Mouse (Mus musculus) left cerebral cortex, postnatal 10 days (tissue): ENCODE data around the gene Ptprq. TPM values are rescaled to one million over a fixed set of nuclear protein-coding genes. Genes with fewer than 3 reads are reported as not detected.

ENCODE experiments used
- DNase-seq, 2 experiments: peaks; one replicate each; pipeline ENCODE4 v3.0.0; 2021 to 2022; ENCODE audit warnings: low spot score in 2 of 2, mixed read lengths in 1 of 2; ENCODE audit errors: extremely low spot score in 1 of 2
- intact Hi-C: fragments of 180-260 bp; cut with DNase I; formaldehyde crosslinking; loops from one replicate; pipeline ENCODE4 v1.15.1; 2025
- microRNA-seq: library from miRNA; unstranded; fragments of <30 nt; microRNA quantifications from one replicate; pipeline ENCODE4 v1.2.0, GENCODE M21; 2022
- total RNA-seq, 2 experiments: library from RNA; stranded (reverse); gene quantifications; 2 replicates each; pipeline ENCODE4 v1.2.3; 2021

The Ptprq gene
- total RNA-seq, 2 experiments from 2014 or later: 0.06 to 0.12 TPM

DNA sequence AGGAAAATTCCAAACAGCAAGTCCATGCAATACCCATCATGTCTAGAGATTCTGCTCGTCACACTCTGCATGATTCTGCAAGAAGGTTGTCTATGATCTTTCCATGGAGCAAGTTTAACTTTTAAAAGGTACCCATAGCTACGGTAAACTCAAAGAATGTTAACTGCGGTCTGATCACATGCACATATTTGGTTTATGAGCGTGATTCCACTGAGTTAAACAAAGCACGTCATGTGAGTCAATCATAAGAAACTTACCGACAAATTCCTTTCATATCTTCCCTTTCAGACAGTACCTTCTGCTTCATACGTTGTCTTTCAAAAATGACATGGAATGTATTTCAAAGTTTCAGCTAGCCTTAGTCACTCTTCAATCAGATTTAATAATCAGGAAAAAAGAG lies 217.7 kb downstream of the Ptprq start:
- intact Hi-C loops: no loop called here
- no peak for DNase-seq

DNA sequence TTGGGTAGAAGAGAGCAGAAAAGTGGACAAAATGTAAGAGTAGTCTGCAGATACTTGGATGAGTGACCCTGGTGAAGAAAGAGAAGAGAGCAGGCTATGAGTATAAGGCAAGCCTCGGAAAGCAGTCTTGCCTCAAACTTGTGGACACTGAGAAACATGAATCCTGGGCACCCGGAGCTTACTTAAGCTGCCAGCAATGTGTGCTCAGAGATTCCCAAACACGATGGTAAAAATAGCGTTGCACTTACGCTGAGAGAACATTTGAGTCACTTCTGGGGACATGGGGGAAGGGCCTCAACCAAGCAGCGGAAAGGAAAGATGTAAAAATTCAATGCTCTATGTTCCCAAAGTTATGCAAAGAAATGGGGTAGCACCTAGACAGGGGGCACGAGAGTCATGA lies 220.2 kb downstream of the Ptprq start:
- no peak for DNase-seq
- intact Hi-C loops: no loop called here

DNA sequence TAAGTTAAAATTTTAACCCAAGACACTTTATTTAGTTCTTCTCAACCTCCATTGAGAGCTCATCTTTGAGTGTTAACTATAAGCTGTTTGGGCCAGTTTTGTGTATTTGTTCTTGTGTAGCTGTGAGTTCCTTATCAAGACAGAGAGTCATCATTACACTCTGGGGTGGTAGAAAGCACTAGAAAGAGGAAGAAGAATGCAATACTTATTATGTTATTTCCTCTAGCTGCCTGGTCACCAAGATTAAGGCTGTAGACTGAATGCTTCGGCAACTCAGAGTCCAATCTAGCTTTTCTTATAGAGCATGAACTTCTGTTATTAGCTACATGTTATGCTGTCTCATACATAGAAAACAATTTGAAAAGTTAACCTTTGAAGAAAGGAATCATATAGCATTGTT lies 223.4 kb downstream of the Ptprq start:
- no peak for DNase-seq
- intact Hi-C loops: no loop called here

DNA sequence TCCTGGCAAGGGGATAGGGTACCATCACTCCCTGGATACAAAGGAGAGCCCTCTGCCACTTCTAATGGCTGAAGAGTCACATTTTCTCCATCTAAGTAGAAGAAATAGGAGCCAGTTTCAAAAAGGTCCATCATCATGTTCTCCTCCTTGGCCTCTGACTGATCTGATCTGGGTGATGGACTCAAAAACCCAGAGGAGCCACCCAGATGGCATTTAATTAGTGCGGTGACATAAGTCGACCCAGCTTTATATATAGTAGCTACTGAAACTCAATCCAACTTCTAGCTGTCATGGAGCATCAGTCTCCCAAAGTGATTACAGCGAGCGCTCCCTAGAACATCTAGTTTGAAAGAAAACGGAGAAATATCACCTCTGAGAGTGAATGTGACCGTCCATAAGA lies 225.3 kb downstream of the Ptprq start, which contains the start of gene Myf6:
TSS of gene Myf6 (minus strand) at position 170 of the 400 bp plus-strand sequence.
- intact Hi-C loops: no loop called here
- no peak for DNase-seq

DNA sequence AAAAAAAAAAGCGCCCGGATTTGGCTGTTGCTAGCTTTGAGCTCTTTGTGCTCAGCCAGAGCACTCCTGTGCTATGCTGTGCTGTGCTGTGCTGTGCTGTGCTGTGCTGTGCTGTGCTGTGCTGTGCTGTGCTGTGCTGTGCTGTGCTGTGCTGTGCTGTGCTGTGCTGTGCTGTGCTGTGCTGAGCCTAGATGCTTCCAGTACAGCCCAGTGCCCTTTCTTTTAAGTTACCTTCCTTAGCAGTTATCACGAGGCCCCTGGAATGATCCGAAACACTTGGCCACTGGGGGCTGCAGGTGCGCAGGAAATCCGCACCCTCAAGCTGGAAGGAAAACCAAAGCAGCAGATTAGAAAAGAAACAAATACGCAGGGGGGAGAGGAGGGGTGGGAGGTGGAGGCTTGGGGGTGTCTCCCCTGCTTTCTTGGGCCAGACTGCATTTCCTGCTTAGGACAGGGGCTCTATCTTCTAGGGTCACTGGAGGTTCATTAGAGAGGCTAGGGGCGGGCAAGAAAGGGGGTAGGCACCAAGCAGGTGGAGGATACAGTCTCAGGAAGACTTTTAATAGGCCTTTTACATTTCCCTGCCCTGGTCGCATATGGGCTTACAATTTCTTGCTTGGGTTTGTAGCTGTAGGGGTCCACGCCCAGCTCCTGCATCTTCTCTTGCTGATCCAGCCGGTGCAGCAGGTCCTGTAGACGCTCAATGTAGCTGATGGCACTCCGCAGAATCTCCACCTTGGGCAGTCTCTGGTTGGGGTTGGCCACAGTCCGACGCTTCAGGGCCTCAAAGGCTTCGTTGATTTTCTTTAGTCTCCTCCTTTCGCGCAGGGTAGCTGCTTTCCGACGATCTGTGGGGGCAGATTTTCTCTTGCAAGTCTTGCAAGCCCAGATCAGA lies 226.0 kb downstream of the Ptprq start:
- DNase-seq: no peak
- intact Hi-C loops: no loop called here

DNA sequence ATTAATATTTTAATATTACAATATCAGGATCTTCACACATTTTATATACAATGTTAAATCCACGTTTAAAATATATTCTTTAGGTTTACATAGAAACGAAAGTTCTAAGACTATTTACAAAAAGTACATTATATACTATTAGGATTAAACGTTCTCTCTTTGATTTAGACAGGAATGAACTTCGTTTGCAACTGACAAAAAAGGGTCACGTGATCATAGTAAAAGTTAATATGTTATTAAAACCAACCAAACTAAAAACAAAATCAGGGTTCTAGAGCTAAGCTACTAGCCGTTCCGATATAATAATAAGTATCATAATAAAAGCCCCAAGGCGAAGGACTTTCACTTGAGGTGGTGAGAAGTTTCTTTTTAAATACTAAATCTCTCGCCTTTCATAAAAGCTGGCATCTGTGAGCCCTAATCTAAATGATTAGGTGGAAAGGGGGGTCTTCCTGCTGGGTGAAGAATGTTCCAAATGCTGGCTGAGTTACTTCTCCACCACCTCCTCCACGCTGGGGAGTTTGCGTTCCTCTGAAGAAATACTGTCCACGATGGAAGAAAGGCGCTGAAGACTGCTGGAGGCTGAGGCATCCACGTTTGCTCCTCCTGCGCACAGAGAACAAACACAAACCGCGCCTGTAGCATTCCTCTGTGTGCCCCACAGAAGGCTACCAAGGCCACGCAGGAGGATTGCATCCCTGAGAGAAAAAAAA lies 226.8 kb downstream of the Ptprq start:
- intact Hi-C loops: no loop called here
- DNase-seq: no peak

DNA sequence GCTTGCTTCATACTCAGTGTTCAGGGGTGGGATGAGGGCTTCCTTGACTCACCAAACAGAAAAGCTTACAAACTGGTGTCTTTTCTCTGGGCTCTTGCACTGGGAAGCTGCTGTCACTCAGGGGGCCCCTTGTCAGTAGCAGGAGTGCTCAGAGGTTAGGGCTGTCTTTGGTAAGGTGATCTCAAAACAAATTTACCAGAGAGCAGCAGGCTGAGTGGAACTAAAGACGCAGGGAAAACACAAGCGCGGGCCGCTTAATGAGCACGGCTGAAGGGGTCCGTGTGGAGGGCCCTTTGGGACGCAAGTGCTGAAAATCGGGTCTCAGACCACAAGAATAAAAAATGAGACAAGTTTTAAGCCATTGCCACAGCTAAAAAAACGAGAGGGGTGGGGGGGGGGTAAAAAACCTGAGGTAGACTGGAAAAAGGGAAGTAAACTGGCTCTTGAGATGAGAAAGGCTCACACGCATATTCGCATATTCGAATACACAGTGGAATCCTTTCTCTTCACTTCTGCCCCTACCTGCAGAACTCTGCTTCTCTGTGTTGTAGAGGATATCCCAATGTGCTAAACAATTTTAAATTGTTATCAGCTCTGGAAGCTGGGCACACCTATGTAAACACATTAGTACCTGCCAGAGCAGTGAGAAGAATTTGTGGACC lies 231.1 kb downstream of the Ptprq start:
- intact Hi-C loops: no loop called here
- DNase-seq: no peak

DNA sequence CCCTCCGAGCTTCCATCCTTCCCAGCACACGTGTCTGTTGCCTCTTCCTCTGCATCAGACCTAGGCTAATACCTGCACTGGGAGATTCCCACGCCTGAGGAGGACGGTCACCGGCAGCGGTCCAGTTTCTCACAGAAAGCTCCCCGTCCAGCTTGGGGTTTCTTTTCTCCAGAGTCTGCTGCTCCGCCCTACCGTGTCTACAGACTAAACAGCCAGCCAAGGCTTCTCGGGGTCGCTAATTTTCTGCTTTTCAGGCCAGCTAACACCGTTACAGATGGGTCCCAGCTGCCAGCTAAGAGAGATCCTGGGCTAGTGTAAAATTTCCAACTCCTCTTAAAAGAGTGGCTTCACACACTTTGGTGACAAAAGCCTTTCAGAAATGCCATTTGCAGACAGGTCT lies 233.1 kb downstream of the Ptprq start:
- intact Hi-C loops: no loop called here
- DNase-seq: no peak

DNA sequence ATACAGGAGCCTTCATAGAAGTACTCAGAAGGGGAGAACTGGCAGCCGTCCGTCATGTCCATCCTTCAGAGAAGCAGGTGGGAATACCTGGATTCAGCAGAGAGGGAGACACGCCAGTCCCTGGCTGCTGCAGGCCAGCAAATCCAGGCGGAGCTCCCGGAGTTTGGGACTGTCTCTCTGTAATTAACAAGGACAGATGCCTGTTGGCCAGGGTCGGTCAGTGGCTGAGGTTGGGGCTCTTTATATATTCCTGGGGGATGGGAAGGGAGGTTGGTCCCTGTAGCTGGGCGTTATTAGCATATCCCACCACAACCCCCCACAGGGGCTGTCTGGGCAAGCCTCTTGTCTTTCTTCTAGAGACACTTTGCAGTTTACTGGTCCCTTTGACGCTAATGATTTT lies 234.0 kb downstream of the Ptprq start, which contains the start of gene Myf5:
TSS of gene Myf5 (minus strand) at position 265 of the 400 bp plus-strand sequence.
- no peak for DNase-seq
- intact Hi-C loops: no loop called here

DNA sequence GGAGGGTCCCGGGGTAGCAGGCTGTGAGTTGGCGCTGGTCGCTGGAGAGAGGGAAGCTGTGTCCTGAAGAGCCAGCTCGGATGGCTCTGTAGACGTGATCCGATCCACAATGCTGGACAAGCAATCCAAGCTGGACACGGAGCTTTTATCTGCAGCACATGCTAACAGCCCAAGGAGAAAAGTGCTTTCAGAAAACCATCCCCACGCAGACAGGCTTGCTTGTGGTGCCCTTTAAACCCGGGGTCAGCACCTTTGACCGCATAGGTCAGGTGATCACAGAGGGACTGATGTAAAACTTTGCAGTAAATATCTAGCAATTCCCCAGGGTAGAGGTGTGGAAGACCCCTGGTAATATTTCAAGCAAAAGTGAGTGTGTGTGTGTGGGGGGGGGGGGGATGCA lies 235.8 kb downstream of the Ptprq start:
- DNase-seq: no peak
- intact Hi-C loops: no loop called here

DNA sequence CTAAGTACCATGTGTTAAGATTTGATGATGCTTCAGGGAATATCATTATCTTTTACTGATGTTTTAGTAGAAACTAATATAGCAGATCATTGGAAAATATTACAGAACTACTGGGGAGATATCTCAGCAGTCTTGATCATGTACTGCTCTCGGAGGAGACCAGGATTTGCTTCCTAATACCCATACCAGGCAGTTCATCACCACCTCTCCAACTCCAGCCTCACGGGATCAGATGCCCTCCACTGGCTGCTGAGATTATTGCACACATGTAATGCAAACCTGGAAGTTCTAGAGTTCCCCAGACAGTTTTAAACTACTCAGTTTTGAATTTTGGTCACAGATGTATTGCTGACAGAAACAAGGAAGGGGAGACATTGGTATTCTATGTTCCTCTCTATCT lies 246.4 kb downstream of the Ptprq start:
- no peak for DNase-seq
- intact Hi-C loops: no loop called here

DNA sequence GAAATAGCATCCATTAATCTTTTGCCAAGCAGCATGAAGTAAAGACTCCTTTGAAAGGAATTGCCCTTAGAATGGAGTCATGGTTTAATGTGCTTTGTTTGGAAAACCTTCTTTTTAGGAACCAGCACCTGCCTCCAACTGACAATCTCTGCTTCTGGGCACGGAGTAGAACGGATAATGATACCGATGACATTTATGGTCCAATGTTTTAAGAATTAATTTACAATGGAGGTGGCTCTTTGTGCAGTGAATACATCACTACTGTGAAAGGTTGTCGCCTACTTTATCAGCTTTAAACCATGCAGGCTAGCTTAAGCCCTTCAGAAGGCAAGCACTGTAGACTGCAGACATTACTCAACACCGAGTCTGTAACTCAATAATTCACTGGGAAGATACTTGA lies 248.1 kb downstream of the Ptprq start:
- DNase-seq: no peak
- intact Hi-C loops: no loop called here

DNA sequence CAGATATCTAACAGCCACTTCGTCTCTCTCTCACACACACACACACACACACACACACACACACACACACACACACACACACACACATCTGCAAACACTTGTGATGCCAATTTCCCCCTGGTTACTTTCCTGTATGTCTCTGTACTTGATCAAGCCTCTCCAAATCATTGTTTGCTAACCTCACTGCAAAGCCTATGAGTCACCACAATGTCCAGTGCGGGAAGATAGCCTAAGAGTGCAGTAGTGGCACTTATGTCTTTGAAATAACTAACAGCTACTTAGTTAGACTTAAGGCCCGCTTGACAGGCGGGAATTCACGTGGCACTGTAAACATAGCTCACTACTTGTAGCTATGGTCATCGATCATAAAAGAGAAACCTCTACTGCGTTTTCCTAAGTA lies 252.0 kb downstream of the Ptprq start:
- no peak for DNase-seq
- intact Hi-C loops: no loop called here

Small RNAs within 50 kb of the gene (microRNA-seq; reads per million reads assigned to microRNA genes)
- not detected for gene Gm44403

Other genes starting within 250 kb of the Ptprq start
- not detected for gene Myf5, start 233.9 kb downstream of the Ptprq start, total RNA-seq
- gene Myf6, start 225.3 kb downstream of the Ptprq start, total RNA-seq: not detected
- gene Otogl, start 192.1 kb upstream of the Ptprq start, total RNA-seq: under 1 TPM; 0.43 to 0.45 TPM